ENCODE assay signal across 27 mouse cellular contexts in the genomic region with DNA sequence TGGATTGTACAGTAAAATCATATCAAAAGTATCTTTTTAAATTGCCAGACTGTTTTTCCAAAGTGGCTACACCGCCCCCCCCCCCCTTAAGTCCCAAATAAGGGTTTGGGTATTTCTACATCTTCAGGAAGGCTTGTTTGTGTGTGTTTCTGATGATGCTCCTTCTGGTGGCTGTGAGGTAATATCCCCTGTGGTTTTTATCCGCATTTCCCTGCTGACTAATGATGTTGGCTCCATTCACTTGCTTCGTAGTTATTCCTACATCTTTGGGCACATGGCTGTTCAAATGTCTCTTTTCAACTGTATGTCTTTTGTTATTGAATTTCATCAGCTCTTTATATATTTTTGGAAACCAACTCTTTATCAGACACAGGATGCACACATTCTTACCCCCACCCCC. TPM values are rescaled to one million over a fixed set of nuclear protein-coding genes. Genes with fewer than 3 reads are reported as not detected.
"Had no signal": no experiment of that assay in that cellular context is flagged by ENCODE, and none has a peak within 500 bp of the region (broad histone marks: within the 10 kb centered on the region; RNA-seq: fewer than 3 reads in every experiment).

No protein-coding gene starts in this region.

- H3K9me3 ChIP-seq: heart, embryonic 13.5 days; heart, embryonic 15.5 days; hindbrain, embryonic 12.5 days; intestine, embryonic 15.5 days; limb, embryonic 15.5 days; liver, embryonic 12.5 days had no signal

- H3K27ac ChIP-seq: gastrocnemius, adult 2 months; heart, adult 2 months; heart, embryonic 13.5 days; heart, embryonic 15.5 days; hindbrain, embryonic 10.5 days; hindbrain, embryonic 12.5 days; hindbrain, embryonic 14.5 days; intestine, embryonic 15.5 days; layer of hippocampus, adult 2 months; left cerebral cortex, adult 2 months; limb, embryonic 13.5 days; limb, embryonic 15.5 days; liver, embryonic 12.5 days; liver, embryonic 14.5 days had no signal

- ATAC-seq: hindbrain, embryonic 16.5 days; inflammation-experienced regulatory T-cells, adult 6 months; intestine, embryonic 15.5 days; intestine, postnatal 0 days; liver, embryonic 12.5 days had no signal

- DNase-seq: gastrocnemius, adult 2 months; gastrocnemius, postnatal 10 days; gastrocnemius, postnatal 25 days; heart, adult 11 months; heart, adult 2 months; heart, postnatal 4 days; kidney, adult 18-20 months; kidney, adult 8-10 months; kidney, postnatal 10 days; kidney, postnatal 25 days; kidney, postnatal 4 days; left cerebral cortex, postnatal 4 days had no signal

- H3K27me3 ChIP-seq: heart, embryonic 13.5 days; heart, embryonic 15.5 days; hindbrain, embryonic 12.5 days; intestine, embryonic 15.5 days; limb, embryonic 13.5 days; limb, embryonic 15.5 days had no signal

- H3K36me3 ChIP-seq: heart, embryonic 13.5 days; heart, embryonic 15.5 days; hindbrain, embryonic 10.5 days; hindbrain, embryonic 12.5 days; intestine, embryonic 15.5 days; limb, embryonic 13.5 days; limb, embryonic 15.5 days; liver, embryonic 12.5 days had no signal

- H3K4me1 ChIP-seq: intestine, embryonic 15.5 days; limb, embryonic 13.5 days had no signal

- H3K9ac ChIP-seq: heart, embryonic 13.5 days; heart, embryonic 15.5 days; hindbrain, embryonic 12.5 days; hindbrain, embryonic 14.5 days; intestine, embryonic 15.5 days; limb, embryonic 13.5 days; limb, embryonic 15.5 days; liver, embryonic 12.5 days; liver, embryonic 14.5 days had no signal

- H3K4me3 ChIP-seq: gastrocnemius, adult 2 months; heart, adult 2 months; heart, embryonic 13.5 days; heart, embryonic 15.5 days; hindbrain, embryonic 10.5 days; hindbrain, embryonic 12.5 days; intestine, embryonic 15.5 days; layer of hippocampus, adult 2 months; left cerebral cortex, adult 2 months; limb, embryonic 13.5 days; limb, embryonic 15.5 days; liver, embryonic 12.5 days had no signal

RNA-seq across cellular contexts. Expression of gene Mdga1, which starts 20.2 kb away (rescaled TPM):
- polyA plus RNA-seq: inflammation-experienced regulatory T-cells, adult 6 months had no signal
